Mouse (Mus musculus): ENCODE measurements around the gene Gm13693.
"Not testable (repeated sequence)": the region's sequence is repeated elsewhere in the genome, so short reads cannot be mapped to it uniquely, and the experiment has no call there.

DNA sequence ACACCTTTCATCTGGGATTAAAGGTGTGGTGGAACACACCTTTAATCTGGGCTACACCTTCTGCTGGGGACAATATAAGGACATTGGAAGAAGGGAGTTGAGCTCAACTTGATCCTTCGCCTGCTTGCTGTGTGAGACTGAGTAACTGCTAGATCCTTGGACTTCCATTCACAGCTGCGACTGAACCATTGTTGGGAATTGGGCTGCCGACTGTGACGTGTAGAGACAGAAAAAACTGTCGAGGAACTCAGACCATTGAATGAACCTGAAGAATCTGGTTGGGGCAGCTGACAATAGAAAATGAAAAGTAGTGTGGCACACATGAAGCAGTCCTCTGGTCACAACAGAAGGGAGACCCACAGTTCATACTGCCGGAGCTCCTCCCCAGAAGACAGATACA is 5.7 kb downstream of the Gm13693 start, which contains the start of gene Gm13695:
- TF ChIP-seq TAL1 (conservative IDR thresholded peaks at IDR 0.05; ENCODE audit: low read depth, low read length); CTCF (IDR thresholded peaks at IDR 0.05; ENCODE audit: low read depth, low read length): not testable (repeated sequence)

Data from G1E (cell line).